Mouse (Mus musculus): Measurements from ENCODE around the gene Caskin2.

- no peak for TF ChIP-seq POLR2A (IDR thresholded peaks at IDR 0.05; ENCODE audit: low read depth, low read length)
- no peak for TF ChIP-seq CTCF (IDR thresholded peaks at IDR 0.05; ENCODE audit: extremely low read depth, insufficient read length, insufficient replicate concordance, low read depth, low read length)
Observed at GRCm38 (mm10) chr11:115805005-115805404, 8.4 kb downstream of the Caskin2 start.

Data from small intestine, adult 2 months (tissue).